Mouse (Mus musculus) lung, postnatal 14 days (tissue): ENCODE measurements around the gene Fcgr1.
"Not testable (repeated sequence)": the region's sequence is repeated elsewhere in the genome, so short reads cannot be mapped to it uniquely, and the experiment has no call there.

ENCODE experiments used
- DNase-seq: peaks from one replicate; pipeline ENCODE4 v3.0.0; 2021

The Fcgr1 gene

DNA sequence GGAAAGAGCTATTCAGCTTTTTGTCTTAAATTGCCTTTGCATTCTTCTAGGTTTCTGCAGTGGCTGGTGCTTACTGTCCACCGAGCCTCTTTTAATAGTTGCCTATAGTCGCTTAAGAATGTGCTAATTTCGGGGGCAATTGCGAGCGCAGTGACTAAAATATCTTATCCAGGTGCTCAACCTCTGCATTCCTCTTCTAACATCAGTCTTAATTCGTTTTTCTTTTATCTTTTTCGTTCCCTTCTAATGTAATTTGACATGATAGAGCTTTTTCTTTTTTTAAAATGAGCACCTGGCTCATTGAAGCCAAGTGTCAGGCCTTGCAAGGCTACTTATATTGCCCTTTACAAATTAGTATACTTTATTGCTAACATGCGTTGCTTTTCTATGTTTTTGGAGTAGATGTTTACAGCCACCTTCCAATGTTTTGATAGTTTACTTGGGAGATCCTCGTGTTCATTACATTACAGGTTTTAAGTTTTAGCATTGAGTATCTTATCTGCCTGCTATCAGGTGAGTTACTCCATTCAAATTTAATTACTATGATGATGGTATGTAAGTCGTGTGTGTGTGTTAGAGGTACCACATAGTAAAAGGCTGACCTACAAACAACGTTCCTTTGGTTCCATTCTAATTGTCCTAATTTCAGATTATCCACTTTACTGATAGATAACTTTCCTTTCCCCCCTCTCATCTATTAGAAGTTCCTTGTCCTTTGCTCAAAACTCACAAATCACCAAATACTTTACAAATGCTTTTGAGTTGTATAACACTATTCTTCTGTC lies 46.2 kb downstream of the Fcgr1 start:
- DNase-seq, result no peak

DNA sequence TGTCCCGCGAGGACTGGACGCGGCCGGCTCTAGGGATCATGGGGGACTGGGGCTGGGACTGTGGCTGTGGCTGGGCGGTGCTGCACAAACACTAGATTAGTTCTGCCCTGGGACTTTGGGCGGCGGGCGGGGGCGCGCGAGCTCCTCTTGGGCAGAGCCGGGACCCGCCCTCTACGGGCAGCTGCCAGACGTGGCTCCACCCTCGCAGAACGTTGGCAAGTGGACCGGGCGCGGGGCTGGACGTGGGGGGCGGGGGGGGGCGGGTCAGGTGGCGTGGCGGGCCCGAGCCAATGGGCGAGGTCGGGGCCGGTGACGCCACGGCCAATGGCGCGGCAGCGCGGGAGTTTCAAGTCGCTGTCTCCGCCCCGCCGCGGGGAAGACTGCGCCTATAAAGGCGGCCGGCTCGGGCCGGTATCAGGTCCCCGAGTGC lies 47.3 kb downstream of the Fcgr1 start, which contains the start of gene Hist2h3c1:
Gene Hist2h3c1 (plus strand): TSS at position 259 of the 430 bp plus-strand sequence.
- not testable (repeated sequence) for DNase-seq

DNA sequence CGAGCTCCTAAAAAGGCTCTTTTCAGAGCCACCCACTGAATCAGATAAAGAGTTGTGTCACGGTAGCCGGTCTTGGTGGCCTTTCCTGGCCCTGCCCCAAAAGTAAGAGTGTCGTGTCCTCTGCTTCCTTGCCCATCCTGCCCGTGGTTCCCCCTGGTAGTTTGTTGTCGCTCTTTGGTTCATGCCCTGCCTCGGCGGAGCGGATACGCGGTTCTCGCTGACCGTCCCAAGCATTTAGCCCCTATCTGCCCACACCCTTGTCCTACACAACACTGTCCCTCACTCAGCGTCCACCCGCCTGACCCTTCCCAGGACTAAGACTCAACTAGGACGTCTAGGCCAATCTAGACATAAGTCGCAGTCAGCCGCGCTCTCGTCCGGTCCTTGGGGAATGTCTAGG lies 47.8 kb downstream of the Fcgr1 start:
- DNase-seq, result not testable (repeated sequence)

DNA sequence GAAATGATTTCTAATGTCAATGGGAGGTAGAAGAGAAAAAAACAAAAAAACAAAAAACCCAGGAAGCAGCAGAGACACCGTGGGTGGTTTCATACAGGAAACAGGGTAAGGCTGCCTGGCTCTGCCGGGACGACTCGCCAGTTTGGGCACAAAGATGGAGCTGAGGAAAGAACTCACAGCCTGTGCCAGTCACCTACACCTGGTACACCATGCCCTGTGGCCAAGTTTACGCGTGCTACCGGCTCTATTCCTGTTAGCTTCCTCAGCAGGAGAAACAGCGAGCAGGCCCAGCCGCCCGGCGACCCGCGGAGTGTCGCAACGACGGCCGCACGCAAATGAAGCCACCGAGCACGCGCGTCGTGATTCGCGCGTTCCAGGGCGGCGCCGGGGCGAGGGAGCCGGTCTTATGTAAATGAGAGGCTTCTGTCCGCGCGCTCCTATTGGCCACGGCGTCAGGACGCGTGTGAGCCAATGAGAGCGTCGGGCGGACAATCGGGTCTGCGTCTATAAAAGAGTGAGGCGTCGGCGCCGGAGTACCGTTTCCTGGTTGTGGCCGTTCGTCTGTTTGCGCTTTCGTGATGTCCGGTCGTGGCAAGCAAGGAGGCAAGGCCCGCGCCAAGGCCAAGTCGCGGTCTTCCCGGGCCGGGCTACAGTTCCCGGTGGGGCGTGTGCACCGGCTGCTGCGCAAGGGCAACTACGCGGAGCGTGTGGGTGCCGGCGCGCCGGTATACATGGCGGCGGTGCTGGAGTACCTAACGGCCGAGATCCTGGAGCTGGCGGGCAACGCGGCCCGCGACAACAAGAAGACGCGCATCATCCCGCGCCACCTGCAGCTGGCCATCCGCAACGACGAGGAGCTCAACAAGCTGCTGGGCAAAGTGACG lies 48.5 kb downstream of the Fcgr1 start, which contains the start of gene Hist2h2aa1:
Gene Hist2h2aa1 (plus strand): TSS at position 495 of the 884 bp plus-strand sequence.
- DNase-seq, result peak; percentile 81

DNA sequence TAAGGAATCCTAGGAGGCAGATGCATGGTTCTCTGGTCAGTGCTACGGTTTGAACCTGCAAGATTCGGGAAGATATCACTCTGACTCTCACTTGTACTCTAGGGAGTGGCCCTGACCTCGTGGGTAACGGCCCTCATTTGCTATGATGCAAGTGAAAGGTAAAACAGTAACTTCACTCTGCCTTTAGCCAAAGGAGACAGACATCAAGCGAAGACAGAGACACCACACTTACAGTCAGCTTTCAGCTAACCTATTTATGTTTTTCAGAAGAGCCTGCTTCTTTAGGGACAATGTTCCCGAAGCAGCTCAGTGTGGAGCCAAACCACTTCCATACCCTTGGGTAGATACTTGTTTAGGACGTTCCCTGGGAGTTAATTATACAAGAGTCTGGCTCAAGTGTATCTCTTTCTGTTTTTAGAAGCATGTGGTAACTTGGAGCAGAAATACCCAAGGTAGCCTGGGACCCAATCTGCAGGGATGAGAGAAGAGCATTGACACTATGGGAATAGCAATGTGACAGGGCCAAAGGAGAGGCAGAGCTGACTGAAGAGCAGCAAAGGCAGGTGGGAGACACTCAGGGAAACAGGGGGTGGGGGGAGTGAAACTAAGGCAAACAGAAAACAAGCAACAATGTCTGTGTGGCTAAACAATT lies 49.7 kb downstream of the Fcgr1 start:
- DNase-seq, result no peak

DNA sequence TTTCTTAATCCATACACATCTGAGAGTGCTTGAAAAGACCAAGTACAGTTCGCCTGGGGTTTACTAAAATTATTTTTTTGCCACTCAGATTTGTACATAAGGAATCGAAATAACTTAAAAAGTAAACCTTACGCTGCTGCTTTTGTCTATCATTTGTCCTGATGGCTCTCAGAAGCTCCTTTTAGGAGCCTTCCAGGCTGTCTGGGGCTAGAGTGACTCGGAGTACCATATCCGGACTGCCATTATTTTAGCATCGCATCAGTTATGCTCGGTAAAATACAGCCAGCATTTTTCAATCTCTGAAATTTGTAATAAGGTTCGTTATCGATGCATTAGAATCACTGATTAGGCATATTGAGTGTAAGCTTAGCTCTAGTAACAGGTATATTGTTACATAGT lies 53.0 kb downstream of the Fcgr1 start:
- DNase-seq, result no peak

DNA sequence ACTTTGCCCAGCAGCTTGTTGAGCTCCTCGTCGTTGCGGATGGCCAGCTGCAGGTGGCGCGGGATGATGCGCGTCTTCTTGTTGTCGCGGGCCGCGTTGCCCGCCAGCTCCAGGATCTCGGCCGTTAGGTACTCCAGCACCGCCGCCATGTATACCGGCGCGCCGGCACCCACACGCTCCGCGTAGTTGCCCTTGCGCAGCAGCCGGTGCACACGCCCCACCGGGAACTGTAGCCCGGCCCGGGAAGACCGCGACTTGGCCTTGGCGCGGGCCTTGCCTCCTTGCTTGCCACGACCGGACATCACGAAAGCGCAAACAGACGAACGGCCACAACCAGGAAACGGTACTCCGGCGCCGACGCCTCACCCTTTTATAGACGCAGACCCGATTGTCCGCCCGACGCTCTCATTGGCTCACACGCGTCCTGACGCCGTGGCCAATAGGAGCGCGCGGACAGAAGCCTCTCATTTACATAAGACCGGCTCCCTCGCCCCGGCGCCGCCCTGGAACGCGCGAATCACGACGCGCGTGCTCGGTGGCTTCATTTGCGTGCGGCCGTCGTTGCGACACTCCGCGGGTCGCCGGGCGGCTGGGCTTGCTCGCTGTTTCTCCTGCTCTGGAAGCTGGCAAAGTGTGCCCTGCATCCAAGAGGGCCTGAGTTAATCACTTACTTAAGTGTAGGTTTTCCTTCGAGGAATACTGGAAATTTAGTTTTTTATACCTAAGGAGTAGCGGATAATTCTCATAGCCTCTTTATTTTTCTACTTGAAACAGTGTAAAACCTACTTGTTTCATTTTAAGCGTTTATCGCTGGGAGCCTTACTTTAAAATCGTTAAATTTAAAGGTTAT lies 53.6 kb downstream of the Fcgr1 start, which contains the start of gene Hist2h2aa2:
Gene Hist2h2aa2 (minus strand): TSS at position 328 of the 850 bp plus-strand sequence.
- peak; percentile 96 for DNase-seq

DNA sequence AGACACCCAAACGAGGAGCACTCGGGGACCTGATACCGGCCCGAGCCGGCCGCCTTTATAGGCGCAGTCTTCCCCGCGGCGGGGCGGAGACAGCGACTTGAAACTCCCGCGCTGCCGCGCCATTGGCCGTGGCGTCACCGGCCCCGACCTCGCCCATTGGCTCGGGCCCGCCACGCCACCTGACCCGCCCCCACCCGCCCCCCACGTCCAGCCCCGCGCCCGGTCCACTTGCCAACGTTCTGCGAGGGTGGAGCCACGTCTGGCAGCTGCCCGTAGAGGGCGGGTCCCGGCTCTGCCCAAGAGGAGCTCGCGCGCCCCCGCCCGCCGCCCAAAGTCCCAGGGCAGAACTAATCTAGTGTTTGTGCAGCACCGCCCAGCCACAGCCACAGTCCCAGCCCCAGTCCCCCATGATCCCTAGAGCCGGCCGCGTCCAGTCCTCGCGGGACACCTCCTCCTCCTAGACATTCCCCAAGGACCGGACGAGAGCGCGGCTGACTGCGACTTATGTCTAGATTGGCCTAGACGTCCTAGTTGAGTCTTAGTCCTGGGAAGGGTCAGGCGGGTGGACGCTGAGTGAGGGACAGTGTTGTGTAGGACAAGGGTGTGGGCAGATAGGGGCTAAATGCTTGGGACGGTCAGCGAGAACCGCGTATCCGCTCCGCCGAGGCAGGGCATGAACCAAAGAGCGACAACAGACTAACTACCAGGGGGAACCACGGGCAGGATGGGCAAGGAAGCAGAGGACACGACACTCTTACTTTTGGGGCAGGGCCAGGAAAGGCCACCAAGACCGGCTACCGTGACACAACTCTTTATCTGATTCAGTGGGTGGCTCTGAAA lies 54.6 kb downstream of the Fcgr1 start, which contains the start of gene Hist2h3c2:
Gene Hist2h3c2 (minus strand): TSS at position 174 of the 840 bp plus-strand sequence.
- DNase-seq, result not testable (repeated sequence)

DNA sequence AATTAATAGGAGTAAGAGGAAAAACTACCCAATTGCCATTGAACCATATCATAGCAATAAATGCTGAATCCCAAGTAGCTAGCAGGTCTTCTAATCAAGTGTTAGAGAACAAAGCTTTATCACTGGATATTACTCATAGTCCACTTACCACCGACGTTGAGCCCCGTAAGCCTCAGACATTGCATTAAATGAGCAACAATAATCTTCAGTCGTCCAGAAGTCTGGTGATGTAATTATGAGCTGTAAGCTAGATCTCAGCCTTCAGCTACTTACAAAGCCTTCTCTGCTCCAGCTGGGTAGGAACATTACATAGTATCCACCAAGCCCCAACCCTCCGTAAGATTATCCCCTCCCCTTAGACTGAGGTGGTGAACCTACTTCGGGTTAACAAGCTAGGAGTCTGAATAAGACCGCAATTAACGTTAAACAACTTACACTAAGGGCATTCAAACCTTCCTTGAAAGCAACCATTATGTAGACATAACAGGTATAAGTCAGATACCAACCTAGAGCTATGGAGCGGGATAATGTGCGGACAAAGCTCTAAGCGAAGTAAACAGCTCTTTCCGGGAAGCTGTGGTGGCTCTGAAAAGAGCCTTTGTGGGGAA lies 55.8 kb downstream of the Fcgr1 start:
- no peak for DNase-seq

DNA sequence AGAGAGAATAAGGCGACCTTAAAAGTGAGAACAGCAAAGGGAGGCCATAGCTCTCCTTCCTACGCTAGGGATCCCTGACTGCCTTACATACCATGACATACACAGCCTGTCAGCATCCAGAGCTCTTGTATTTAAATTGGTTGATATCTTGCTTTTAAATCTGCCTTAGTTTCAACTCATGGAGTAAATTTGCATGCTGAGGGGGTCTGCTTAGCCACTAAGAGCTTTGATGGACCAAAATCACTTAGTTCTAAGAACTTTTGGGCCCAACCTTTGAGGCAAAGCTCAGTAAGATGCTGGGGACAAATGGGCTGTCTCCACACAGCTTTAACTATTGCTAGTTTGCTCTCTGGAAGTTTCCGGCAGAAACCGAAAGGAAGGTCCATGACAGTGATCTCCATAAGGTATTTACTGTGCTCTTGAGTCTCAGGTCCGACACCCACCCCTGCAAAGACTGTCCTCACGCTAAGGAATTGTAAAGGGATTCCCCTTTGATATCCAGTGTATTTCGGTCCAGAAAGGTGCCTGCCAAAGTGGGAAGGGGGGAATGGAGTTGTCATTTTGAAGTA lies 56.4 kb downstream of the Fcgr1 start:
- DNase-seq, result no peak

DNA sequence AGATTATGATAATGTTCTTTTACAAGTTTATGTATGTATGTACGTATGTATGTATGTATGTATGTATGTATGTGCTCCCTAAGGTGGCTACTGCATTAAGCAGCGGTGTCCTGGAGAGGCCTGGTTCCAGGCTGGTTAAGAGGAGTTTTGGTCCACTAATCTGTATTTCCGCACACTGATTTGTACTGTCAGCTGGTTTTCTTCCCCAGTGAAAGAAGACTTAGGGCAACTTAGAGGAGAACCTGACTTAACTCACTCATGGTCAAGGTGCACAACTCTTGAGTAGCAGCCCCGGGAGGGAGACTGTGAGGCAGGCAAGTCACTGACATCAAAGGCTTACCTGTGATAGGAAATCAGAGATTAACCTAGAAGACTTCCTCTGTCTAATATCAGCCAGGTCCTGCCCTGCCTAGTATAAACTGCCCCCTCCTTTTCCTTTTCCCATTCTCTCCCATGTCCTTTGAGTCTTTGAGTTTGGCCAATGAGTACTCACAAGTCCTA lies 56.9 kb downstream of the Fcgr1 start:
- DNase-seq, result no peak

DNA sequence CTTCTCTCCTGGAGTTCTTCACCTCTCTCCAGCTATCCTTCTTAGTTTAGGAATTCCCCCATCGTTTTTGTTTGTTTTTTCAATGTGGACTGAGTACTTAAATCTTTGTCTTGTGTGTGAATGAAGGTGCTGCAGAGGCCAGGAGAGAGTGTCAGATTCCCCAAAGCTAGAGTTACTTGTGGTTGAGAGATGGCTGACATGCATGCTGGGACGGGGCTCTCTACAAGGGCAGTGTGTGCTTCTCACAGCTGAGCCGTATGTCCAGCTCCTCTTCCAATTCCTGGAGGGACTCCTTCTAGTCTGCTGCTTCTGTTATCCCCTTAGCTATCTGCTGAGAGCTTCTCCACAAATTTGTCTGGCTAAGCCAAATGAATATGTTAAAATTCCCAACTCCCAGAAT lies 57.9 kb downstream of the Fcgr1 start:
- no peak for DNase-seq

DNA sequence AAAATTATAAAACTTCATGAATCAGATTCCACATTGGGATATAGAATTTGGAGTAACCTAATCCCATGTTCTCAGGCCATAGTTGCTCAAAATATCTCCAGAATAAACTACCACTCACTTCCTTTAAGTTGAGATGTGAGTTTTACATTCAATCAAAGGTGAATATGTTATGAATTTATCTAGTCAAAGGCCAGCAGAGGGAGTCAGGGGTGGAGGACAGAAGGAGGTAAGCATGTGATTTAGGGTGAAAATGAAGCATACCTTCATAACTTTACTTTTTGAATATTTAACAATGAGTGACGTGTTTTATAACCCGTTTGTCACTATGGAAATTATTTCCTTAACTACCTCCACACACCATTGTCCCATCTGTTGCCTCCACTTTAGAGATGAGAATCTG lies 58.9 kb downstream of the Fcgr1 start:
- no peak for DNase-seq
